Mouse (Mus musculus): ENCODE data around the gene Cercam. TPM values are rescaled to one million over a fixed set of nuclear protein-coding genes. Genes with fewer than 3 reads are reported as not detected.

Gene Cercam
- polyA plus RNA-seq, 1 experiment from 2014 or later = 12.2 TPM

- 93% methylated on average over 11 of the region's 11 CpGs for WGBS
- H3K4me2 ChIP-seq = no peak overlapping the region
- H3K36me3 ChIP-seq = peaks cover 81% of the 10 kb centered on the region
- no peak overlapping the region for H3K9ac ChIP-seq
- H3K4me3 ChIP-seq = no peak overlapping the region
- H3K27ac ChIP-seq = no peak overlapping the region
- H3K4me1 ChIP-seq = 0 out of 2 replicates have a peak, but pooled peaks cover 6% of the 10 kb centered on the region
- no peak for ATAC-seq (ENCODE audit: borderline replicate concordance, extremely low read depth, low FRiP score, low TSS enrichment)
- H3K9me3 ChIP-seq = no peaks in the 10 kb centered on the region
- H3K27me3 ChIP-seq = no peaks in the 10 kb centered on the region
Measured at GRCm38 (mm10) chr2:29917621-29918020, 48.7 kb downstream of the Cercam start.

GRCm38 (mm10) chr2:29922011-29922410 is 53.0 kb downstream of the Cercam start:
- Histone ChIP-seq H3K9ac (no peak overlapping the region), H3K27me3 (no peaks in the 10 kb centered on the region), H3K4me1 (0 out of 2 replicates have a peak, but pooled peaks cover 6% of the 10 kb centered on the region), H3K9me3 (no peaks in the 10 kb centered on the region), H3K4me3 (no peak overlapping the region), H3K27ac (no peak overlapping the region), H3K36me3 (peaks cover 82% of the 10 kb centered on the region), H3K4me2 (no peak overlapping the region)
- 25% methylated on average over 11 of the region's 11 CpGs for WGBS
- peak; percentile 57; the same call in 1 of the 2 replicates for ATAC-seq (ENCODE audit: borderline replicate concordance, extremely low read depth, low FRiP score, low TSS enrichment)

- no peaks in the 10 kb centered on the region for H3K9me3 ChIP-seq
- H3K4me3 ChIP-seq = no peak overlapping the region
- no peak overlapping the region for H3K9ac ChIP-seq
- WGBS = 89% methylated on average over 5 of the region's 5 CpGs
- no peak overlapping the region for H3K4me2 ChIP-seq
- peaks cover 86% of the 10 kb centered on the region for H3K36me3 ChIP-seq
- ATAC-seq (ENCODE audit: borderline replicate concordance, extremely low read depth, low FRiP score, low TSS enrichment) = no peak
- H3K4me1 ChIP-seq = 0 out of 2 replicates have a peak, but pooled peaks cover 6% of the 10 kb centered on the region
- no peaks in the 10 kb centered on the region for H3K27me3 ChIP-seq
- no peak overlapping the region for H3K27ac ChIP-seq
Measured at GRCm38 (mm10) chr2:29926542-29926941, 57.6 kb downstream of the Cercam start.

GRCm38 (mm10) chr2:29930506-29930905 is 61.5 kb downstream of the Cercam start:
- 82% methylated on average over 10 of the region's 10 CpGs for WGBS
- no peak for ATAC-seq (ENCODE audit: borderline replicate concordance, extremely low read depth, low FRiP score, low TSS enrichment)
- Histone ChIP-seq H3K27me3 (no peaks in the 10 kb centered on the region), H3K4me1 (no peaks in the 10 kb centered on the region), H3K9ac (no peak overlapping the region), H3K27ac (no peak overlapping the region), H3K36me3 (peaks cover 49% of the 10 kb centered on the region), H3K9me3 (no peaks in the 10 kb centered on the region), H3K4me3 (no peak overlapping the region), H3K4me2 (no peak overlapping the region)

- Histone ChIP-seq H3K36me3 (peaks cover 42% of the 10 kb centered on the region), H3K27ac (no peak overlapping the region), H3K27me3 (no peaks in the 10 kb centered on the region), H3K9me3 (no peaks in the 10 kb centered on the region), H3K9ac (no peak overlapping the region), H3K4me3 (no peak overlapping the region), H3K4me1 (peaks cover 6% of the 10 kb centered on the region), H3K4me2 (no peak overlapping the region)
- WGBS = 88% methylated on average over 6 of the region's 6 CpGs
- no peak for ATAC-seq (ENCODE audit: borderline replicate concordance, extremely low read depth, low FRiP score, low TSS enrichment)
Measured at GRCm38 (mm10) chr2:29931194-29931593, 62.2 kb downstream of the Cercam start.

Small RNAs within 50 kb of the gene (microRNA-seq; reads per million reads assigned to microRNA genes)
- gene Mir219a-2 (not detected), gene Mir219b (not detected)

Other genes with a start within 250 kb of the Cercam start
- gene Rapgef1, start 249.4 kb upstream of the Cercam start, polyA plus RNA-seq (2015; fragmentation: Nextera tagmentation; extraction: Ambion mirVana) = 14.2 and 15.0 TPM in 2 replicates
- 1.7 TPM in 2 replicates for gene Gm13420, start 117.5 kb upstream of the Cercam start, polyA plus RNA-seq (2015; fragmentation: Nextera tagmentation; extraction: Ambion mirVana)
- gene Gm13547, start 109.9 kb upstream of the Cercam start, polyA plus RNA-seq (2015; fragmentation: Nextera tagmentation; extraction: Ambion mirVana) = 0.28 TPM in 1 of 2 replicates, not detected in the other
- 28.3 and 30.3 TPM in 2 replicates for gene Coq4, start 81.7 kb upstream of the Cercam start, polyA plus RNA-seq (2015; fragmentation: Nextera tagmentation; extraction: Ambion mirVana)
- gene Trub2, start 80.7 kb upstream of the Cercam start, polyA plus RNA-seq (2015; fragmentation: Nextera tagmentation; extraction: Ambion mirVana) = 38.0 and 38.4 TPM in 2 replicates
- gene Slc27a4, start 66.5 kb upstream of the Cercam start, polyA plus RNA-seq (2015; fragmentation: Nextera tagmentation; extraction: Ambion mirVana) = 14.9 and 15.4 TPM in 2 replicates
- 22.0 and 27.2 TPM in 2 replicates for gene Urm1, start 49.1 kb upstream of the Cercam start, polyA plus RNA-seq (2015; fragmentation: Nextera tagmentation; extraction: Ambion mirVana)
- gene Odf2, start 20.1 kb downstream of the Cercam start, polyA plus RNA-seq (2015; fragmentation: Nextera tagmentation; extraction: Ambion mirVana) = 55.8 and 62.3 TPM in 2 replicates
- gene Gle1, start 66.3 kb downstream of the Cercam start, polyA plus RNA-seq (2015; fragmentation: Nextera tagmentation; extraction: Ambion mirVana) = 64.5 and 67.9 TPM in 2 replicates
- gene Sptan1, start 96.4 kb downstream of the Cercam start, polyA plus RNA-seq (2015; fragmentation: Nextera tagmentation; extraction: Ambion mirVana) = 95.5 and 102 TPM in 2 replicates
- gene Wdr34, start 179.7 kb downstream of the Cercam start, polyA plus RNA-seq (2015; fragmentation: Nextera tagmentation; extraction: Ambion mirVana) = 34.0 and 34.5 TPM in 2 replicates
- gene Set, start 188.2 kb downstream of the Cercam start, polyA plus RNA-seq (2015; fragmentation: Nextera tagmentation; extraction: Ambion mirVana) = 449 and 465 TPM in 2 replicates
- gene Pkn3, start 208.5 kb downstream of the Cercam start, polyA plus RNA-seq (2015; fragmentation: Nextera tagmentation; extraction: Ambion mirVana) = 13.2 and 14.7 TPM in 2 replicates
- gene Zdhhc12, start 224.5 kb downstream of the Cercam start, polyA plus RNA-seq (2015; fragmentation: Nextera tagmentation; extraction: Ambion mirVana) = 31.4 and 32.5 TPM in 2 replicates

All from lung, embryonic 15.5 days (tissue).